In genomic region chr16:41790016-41790415, GRCm38 (mm10) we compare ENCODE assay signal across 17 mouse cellular contexts.
"Had no signal": no experiment of that assay in that cellular context is flagged by ENCODE, and none has a peak within 500 bp of the region (broad histone marks: within the 10 kb centered on the region; RNA-seq: fewer than 3 reads in every experiment).

No protein-coding gene starts in this region.

- ATAC-seq: hindbrain, postnatal 0 days; intestine, embryonic 16.5 days; liver, embryonic 12.5 days had no signal

- DNase-seq: gastrocnemius, postnatal 14 days; gastrocnemius, postnatal 36 days; heart, adult 11 months; heart, adult 2 months; heart, postnatal 14 days; heart, postnatal 36 days; kidney, adult 11 months; kidney, adult 2 months; kidney, adult 9 months; kidney, postnatal 14 days; kidney, postnatal 36 days; layer of hippocampus, adult 9-11 months; layer of hippocampus, postnatal 36 days; left cerebral cortex, postnatal 4 days had no signal
